Mouse (Mus musculus) pancreas, adult 10 weeks (tissue): ENCODE data around the gene Aipl1. TPM values are rescaled to one million over a fixed set of nuclear protein-coding genes. Genes with fewer than 3 reads are reported as not detected.

ENCODE experiments used
- polyA plus RNA-seq: library from polyadenylated mRNA; stranded (reverse); fragments of 350-450 nt; fragmentation: Illumina TruSeq; extraction: RNeasy Lipid Tissue Mini Kit (QIAGEN cat#74804); gene quantifications from one replicate; pipeline ENCODE4 v1.2.3, GENCODE M21; 2015; ENCODE audit warnings: low read depth, low replicate concordance; ENCODE audit not compliant: insufficient read depth

The Aipl1 gene
- polyA plus RNA-seq: not detected

GRCm38 (mm10) chr11:72037409-72037808 lies at the start of gene Aipl1:
Gene Aipl1, minus strand, starts transcription at chr11:72037509.

GRCm38 (mm10) chr11:72041768-72042607 lies 4.7 kb upstream of the Aipl1 start, which contains the start of gene Pimreg:
Gene Pimreg, plus strand, starts transcription at chr11:72042032.

Other genes with a start within 250 kb of the Aipl1 start
- not detected for gene Pimreg, start 4.5 kb upstream of the Aipl1 start, polyA plus RNA-seq
- gene Pitpnm3, start 98.3 kb upstream of the Aipl1 start, polyA plus RNA-seq: 3.7 TPM
- not detected for gene Gm43951, start 169.3 kb upstream of the Aipl1 start, polyA plus RNA-seq
- gene 4933427D14Rik, start 169.9 kb upstream of the Aipl1 start, polyA plus RNA-seq: 3.9 TPM
- 45.2 TPM for gene Txndc17, start 170.0 kb upstream of the Aipl1 start, polyA plus RNA-seq
- 3.6 TPM for gene Med31, start 178.1 kb upstream of the Aipl1 start, polyA plus RNA-seq
- gene Slc13a5, start 229.7 kb upstream of the Aipl1 start, polyA plus RNA-seq: not detected